Mouse (Mus musculus) ES-Bruce4 (cell line): Measurements from ENCODE around the gene Olfml2a.

Experiments used
- CTCF ChIP-seq: IDR thresholded peaks from one replicate; pipeline ENCODE4 v1.8.1; 2011; ENCODE audit warnings: low read depth, low read length
- EP300 ChIP-seq: IDR thresholded peaks from 2 replicates; pipeline ENCODE4 v1.6.1; 2011; ENCODE audit warnings: low read depth, low read length; ENCODE audit not compliant: insufficient read depth

DNA sequence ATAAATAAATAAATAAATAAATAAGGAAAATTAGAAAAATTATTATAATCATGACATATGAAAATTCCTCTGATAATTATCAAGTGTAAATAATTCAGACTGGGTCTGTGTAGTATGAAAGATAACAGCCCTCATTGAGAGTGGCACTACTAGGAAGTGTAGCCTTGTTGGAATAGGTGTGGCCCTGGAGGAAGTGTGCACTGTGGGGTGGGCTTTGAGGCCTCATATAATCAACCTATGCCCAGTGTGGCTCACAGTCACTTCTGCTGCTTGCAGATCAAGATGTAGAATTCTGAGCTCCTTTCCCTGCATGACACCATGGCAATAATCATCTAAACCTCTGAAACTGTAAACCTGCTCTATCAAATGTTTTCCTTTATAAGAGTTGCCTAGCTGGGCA is 28.9 kb upstream of the Olfml2a start:
- TF ChIP-seq EP300, result no peak
- TF ChIP-seq CTCF, result no peak
